Mouse (Mus musculus) frontal cortex, postnatal 10 days (tissue): ENCODE results near the gene Dlat.

Source experiments
- DNase-seq, 2 experiments: peaks; one replicate each; pipeline ENCODE4 v3.0.0; 2022; ENCODE audit warnings: low spot score in 2 of 2, mixed read lengths in 1 of 2

Dlat gene

DNA sequence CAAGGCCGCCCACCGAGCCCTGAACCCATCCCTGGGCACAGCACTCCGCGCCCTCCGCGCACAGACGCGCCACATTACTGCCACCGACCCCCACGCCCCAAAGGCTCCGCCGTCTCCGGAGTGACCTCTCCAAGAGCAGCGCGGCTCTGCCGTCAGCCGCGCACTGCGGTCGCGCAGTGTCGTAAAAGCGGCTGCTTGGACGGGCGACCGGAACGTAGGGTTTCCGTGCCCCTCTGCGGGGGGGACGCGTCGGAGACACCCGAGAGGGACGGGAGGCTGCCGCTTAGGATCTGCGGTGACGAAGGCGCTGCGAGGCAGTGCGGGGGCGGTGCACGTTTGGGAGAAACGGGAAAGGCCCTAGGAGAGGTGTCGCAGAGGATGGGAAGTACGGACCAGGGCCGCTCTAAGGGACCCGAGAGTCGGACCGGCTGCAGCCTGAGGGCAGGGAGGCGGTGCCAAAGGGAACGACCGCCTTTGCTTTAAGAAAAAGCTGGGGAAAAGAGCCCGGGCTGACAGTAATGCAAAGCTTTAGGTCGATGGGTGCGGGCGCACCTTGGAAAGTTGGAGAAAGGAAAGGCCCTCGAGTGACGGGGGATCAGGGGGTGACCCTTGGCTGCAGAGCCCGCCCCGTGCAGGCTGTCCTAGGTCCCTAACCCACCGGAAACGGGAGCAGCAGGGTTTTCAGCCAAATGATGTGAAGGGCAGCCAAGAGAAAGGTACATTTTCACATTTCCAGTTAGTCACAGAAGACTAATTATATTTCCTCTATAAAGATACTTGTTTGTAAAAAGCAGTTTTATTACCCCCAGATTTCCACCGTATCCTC is at the start of gene Dlat:
Gene Dlat (minus strand): TSS at position 389 of the 826 bp plus-strand sequence.
- DNase-seq, result peak; percentile 87

- no peak for DNase-seq
Observed at GRCm38 (mm10) chr9:50709108-50709507, 49.5 kb upstream of the Dlat start.

- no peak for DNase-seq
Observed at GRCm38 (mm10) chr9:50704907-50705306, 45.3 kb upstream of the Dlat start.

DNA sequence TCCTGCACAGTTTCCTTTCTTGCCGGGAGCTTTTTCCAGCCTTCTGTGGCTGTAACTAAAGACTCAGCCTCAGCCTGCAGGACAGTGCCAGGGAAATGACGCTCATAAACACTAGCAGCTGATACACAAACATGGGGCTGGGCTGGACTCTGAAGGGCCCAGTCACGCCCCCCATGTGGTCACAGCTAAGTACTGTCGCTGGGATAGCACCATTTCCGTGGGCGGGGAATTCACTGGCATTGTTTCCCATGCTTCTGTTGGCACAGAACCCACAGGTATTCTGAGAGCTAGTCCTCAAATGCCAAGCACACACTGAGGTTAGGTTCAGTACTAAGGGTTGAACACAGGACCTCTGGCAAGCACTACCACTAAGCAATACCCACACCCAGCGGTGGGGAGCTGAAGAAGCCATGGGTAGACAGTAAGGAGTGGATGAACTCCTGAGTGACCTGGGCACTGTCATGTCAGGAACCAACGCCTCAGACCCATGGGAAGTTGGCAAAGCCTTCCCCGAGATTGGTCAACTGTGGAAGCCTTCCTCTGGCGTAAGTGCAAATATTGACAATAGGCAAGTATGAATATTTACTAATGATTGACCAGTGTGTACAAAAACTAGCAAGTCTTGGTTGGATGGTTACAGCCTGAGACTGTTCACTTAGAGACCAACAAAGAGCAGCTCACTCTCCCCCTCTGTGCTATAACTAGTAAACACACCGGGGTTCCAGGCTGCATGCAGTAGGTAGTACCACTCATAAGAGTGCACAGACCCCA is 41.5 kb upstream of the Dlat start:
- DNase-seq, result peak in 1 of 2 experiments; percentile 12

DNA sequence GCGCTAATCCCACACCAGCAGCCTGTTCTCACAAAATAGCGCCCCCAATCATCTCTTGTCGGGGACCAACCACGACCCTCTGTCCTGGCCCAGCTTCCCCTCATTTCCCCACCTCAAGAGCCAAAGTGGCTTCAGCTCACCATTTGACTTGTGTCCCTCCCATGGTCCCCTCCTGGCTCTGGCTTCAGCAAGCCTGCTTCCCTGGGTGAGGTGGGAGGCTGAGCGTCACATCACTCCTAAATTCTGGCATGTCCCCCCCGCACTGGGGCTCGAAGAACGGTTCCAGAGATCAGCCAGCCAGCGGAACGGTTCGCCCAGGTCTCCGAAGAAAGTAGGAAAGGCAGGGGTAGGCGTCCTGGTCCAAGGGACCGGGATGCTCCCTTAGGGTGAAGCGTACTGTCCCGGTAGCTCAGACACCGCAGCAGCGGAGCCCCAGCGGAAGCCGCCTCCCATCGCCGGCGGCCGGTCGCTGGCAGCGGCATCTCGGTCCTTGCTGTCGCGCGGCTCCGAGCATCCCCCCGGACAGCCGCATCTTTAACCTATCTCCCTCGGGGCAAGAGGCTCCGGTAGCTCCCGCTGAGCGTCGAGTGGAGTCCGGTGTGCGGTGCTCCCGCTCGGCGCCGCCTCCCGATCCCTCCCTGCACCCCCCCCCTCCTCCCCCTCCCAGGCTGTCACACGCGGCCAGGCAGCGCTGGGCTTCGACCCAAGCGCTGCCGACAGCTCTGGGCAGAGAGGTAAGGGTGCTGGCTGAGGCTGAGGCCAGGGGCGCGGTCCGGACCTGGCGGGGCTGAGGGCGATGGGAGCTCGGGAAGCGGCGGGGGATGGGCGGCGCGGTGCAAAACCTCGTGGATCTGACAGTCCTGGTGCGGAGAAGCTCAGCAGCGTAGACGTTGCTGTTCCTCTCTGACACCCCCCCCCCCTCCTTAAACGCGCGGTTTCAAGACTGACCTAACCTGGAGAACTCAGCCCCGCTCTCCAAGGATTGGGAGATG is 39.1 kb upstream of the Dlat start:
- DNase-seq, result peak in 1 of 2 experiments; percentile 49

- peak; percentile 76 for DNase-seq
Observed at GRCm38 (mm10) chr9:50697706-50698041, 38.1 kb upstream of the Dlat start.

DNA sequence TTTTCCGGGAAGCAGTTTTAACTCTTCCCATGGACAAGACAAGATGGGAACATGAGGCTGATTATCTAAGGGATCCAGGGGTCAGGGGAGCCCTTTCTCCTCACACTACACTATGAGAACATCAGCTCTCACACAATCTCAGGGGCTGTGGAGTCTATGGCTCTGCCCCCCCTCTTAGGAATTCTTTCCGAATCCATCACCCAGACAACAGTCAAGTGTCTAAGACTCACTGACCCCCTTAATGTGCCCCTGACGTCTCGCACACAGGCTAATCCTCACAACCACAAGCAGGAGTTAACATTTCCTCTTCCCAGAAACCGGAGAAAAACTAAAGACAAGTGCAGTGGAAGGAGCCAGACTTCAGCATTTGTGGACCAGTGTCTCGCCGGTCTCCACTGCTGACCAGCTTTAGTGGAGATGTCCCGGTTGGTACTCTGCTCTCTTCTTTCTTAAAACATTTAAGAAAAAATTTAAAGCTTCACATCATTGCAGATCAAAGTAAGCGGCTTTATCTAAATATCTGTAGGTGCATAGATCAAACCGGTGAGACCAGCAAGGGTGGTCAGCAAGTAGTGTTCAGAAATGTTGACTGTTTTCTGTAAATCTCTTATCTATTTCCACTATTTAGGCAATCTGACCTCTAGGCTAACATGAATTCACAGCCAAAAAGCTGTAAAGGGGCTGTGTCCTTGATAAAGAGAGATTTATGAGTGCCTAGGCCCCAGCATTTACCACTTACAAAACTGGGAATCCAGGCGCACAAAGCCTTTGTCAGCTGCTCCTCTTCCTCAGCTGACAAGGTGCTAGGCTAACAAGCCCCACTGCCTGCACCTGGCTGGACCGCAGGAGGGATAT is 37.5 kb upstream of the Dlat start:
- DNase-seq, result no peak

DNA sequence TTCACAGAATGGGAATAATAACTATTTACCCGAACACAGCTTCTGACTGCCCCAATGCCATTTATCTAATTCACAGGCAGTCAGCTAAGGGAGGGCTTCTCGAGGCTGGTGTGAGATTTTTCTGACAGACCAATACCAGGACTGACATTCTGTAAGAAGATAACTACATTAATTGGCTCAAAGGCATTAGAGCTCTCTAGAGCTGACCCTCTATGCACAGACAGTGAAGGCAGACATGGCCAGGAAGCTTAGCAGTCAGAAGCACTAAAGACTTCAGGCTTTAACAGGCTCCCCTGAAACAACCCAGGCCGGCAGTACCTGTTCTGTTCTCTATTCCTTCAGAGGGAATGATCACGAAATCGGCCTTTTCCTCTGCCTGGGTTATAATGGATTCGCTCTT is 35.6 kb upstream of the Dlat start:
- no peak for DNase-seq

DNA sequence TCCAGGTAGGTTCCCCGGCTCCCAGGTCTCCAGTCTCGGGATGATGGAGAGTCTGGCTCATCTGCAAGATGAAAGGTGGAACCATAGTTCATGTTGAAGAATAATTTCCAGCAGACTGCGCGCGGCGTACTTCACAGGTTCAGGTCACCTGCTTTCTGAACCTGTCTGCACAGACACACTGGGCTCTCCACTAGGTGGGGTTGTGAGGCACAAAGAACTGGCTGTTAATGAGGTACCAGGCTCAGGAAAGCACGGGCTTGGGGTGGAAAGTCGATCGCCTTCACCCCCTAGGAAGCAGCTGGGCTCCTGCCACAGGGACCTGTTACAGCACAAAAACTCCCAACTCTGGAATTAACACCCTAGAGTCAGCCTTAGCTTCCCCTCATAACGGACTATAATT is 34.1 kb upstream of the Dlat start:
- no peak for DNase-seq

- no peak for DNase-seq
Observed at GRCm38 (mm10) chr9:50692626-50693580, 33.3 kb upstream of the Dlat start.

- DNase-seq, result no peak
Observed at GRCm38 (mm10) chr9:50686866-50687652, 27.5 kb upstream of the Dlat start.

- DNase-seq, result no peak
Observed at GRCm38 (mm10) chr9:50681727-50682126, 22.1 kb upstream of the Dlat start.

DNA sequence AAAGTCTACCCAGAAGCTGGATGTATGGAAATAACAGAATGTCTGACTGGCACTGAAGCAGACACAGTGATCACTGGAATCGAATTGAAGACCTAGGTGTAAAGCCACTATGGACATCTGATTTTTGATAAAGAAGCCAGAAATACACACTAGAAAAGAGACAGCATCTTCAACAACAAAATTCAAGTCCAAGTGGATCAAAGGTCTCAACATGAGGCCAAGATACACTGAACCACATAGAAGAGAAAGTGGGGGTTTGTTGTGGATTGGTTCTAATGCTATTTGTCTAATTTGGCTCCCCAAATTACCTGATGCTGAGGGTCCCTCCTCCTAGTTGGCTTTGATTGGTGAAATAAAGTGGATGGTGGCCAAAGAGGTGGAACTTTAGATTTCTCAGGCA is 19.8 kb upstream of the Dlat start:
- DNase-seq, result no peak

DNA sequence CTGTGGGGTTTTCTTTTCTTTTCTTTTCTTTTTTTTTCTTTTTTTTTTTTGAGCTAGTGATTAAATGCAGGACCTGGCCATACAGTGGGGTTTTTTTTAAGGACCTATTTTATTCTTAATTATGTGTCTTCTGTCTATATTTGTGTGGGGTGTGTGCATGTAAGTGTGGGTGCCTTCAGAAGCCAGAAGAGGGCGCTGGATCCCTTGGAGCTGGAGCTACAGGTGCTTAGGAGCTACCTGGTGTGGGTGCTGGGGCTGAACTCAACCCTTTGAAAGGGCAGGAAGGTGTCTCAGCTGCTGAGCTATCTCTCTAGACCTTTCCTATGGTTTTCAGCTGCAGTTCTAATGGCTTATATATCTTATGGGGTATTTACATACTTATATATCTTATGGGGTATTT is 15.2 kb upstream of the Dlat start:
- DNase-seq, result no peak

GRCm38 (mm10) chr9:50670690-50671089 is 11.1 kb upstream of the Dlat start:
- DNase-seq, result peak in 1 of 2 experiments; percentile 39

GRCm38 (mm10) chr9:50667579-50668498 is 8.3 kb upstream of the Dlat start:
- no peak for DNase-seq

DNA sequence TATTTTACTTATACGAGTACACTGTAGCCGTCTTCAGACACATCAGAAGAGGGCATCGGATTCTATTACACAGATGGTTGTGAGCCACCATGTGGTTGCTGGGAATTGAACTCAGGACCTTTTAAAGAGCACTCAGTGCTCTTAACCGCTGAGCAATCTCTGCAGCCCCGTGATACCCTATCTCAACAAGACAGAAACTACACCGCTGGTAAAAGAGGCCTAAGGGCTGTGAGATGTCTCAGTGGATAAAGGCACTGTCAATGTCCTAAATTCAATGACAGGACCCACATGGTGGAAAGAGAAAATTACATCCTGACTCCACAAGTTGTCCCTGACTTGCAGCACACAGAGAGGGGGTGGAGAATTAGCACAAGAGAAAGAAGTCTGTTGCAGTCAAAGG is 6.9 kb upstream of the Dlat start:
- DNase-seq, result no peak

- no peak for DNase-seq
Observed at GRCm38 (mm10) chr9:50664826-50665225, 5.2 kb upstream of the Dlat start.
